Comparison of ENCODE assay signal across 8 mouse cellular contexts in the genomic region with DNA sequence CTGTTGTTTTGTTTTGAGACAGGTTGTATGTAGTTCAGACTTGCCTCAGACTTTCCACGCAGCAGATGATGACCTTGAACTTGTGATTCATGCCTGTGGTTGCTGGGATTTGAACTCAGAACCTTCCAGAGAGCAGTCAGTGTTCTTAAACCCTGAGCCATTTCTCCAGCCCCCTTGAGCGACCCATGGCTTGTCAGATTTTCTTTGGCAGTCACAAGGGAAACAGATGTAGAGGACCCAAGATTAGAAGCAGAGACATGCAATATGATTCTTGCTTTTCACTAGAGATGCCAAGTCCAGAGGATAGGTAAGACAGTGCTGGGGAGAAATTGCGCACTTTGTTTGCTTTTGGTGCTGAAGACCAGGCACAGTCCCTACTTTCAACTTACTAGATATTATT. TPM values are rescaled to one million over a fixed set of nuclear protein-coding genes. Genes with fewer than 3 reads are reported as not detected.
DNase-seq lines count a peak whose midpoint lies in the region; ATAC-seq and TF ChIP-seq lines count a peak whose summit lies in the region.

A gene (minus strand): TSS at position 101 of the 400 bp plus-strand sequence.

- H3K27ac ChIP-seq in kidney, postnatal 0 days, result no peak within 1 kb of the TSS
- H3K27ac ChIP-seq in limb, embryonic 14.5 days (replicated peaks; ENCODE audit: low read depth, low read length), result no peak within 1 kb of the TSS
- H3K27ac ChIP-seq in stomach, embryonic 16.5 days (ENCODE audit: low read length), result no peak within 1 kb of the TSS

- no peak within 1 kb of the TSS for H3K4me3 ChIP-seq in kidney, postnatal 0 days (replicated peaks; ENCODE audit: low read depth, low read length)
- no peak within 1 kb of the TSS; the same call in none of the 2 replicates for H3K4me3 ChIP-seq in limb, embryonic 14.5 days (replicated peaks; ENCODE audit: low read length)
- no peak within 1 kb of the TSS for H3K4me3 ChIP-seq in stomach, embryonic 16.5 days (replicated peaks; ENCODE audit: low read length)

- no peak for TF ChIP-seq CTCF in kidney, postnatal 0 days (IDR thresholded peaks at IDR 0.05; ENCODE audit: low read depth)
- TF ChIP-seq CTCF in brain, embryonic 14.5 days (IDR thresholded peaks at IDR 0.05; ENCODE audit: borderline replicate concordance, extremely low read depth, insufficient read depth, insufficient read length), result no peak

- peaks cover 17% of the 10 kb centered on the region for H3K4me1 ChIP-seq in kidney, postnatal 0 days (replicated peaks; ENCODE audit: insufficient read depth, low read length)
- peaks cover 26% of the 10 kb centered on the region for H3K4me1 ChIP-seq in limb, embryonic 14.5 days (ENCODE audit: control insufficient read depth, insufficient read depth, low read length)
- peaks cover 21% of the 10 kb centered on the region for H3K4me1 ChIP-seq in stomach, embryonic 16.5 days (ENCODE audit: control insufficient read depth, insufficient read depth, low read length)

- WGBS in kidney, postnatal 0 days, result 90% methylated on average over 3 of the region's 3 CpGs
- WGBS in limb, embryonic 14.5 days, result 92% methylated on average over 3 of the region's 3 CpGs
- WGBS in stomach, embryonic 16.5 days, result 96% methylated on average over 3 of the region's 3 CpGs

- TF ChIP-seq POLR2A in brain, embryonic 14.5 days (IDR thresholded peaks at IDR 0.05; ENCODE audit: borderline replicate concordance, extremely low read depth, insufficient read depth, insufficient read length, poor library complexity, severe bottlenecking), result no peak
- TF ChIP-seq POLR2A in limb, embryonic 14.5 days (IDR thresholded peaks at IDR 0.05; ENCODE audit: borderline replicate concordance, extremely low read depth, insufficient read depth, insufficient read length), result no peak

- H3K9me3 ChIP-seq in kidney, postnatal 0 days (replicated peaks; ENCODE audit: low read length), result no peaks in the 10 kb centered on the region
- H3K9me3 ChIP-seq in limb, embryonic 14.5 days (ENCODE audit: control insufficient read depth, low read length), result no peaks in the 10 kb centered on the region
- H3K9me3 ChIP-seq in stomach, embryonic 16.5 days (replicated peaks; ENCODE audit: control insufficient read depth, low read length), result no peaks in the 10 kb centered on the region

- DNase-seq in kidney, postnatal 0 days (ENCODE audit: low spot score), result no peak
- DNase-seq in kidney, adult 8-10 months, result no peak
- no peak for DNase-seq in brain, embryonic 14.5 days (ENCODE audit: low read depth)
- DNase-seq in heart, postnatal 4 days, result no peak
- no peak for DNase-seq in limb, embryonic 14.5 days (ENCODE audit: low spot score)
- DNase-seq in c-Kit-positive CD71-positive TER-119-positive erythroid progenitor cells, embryonic 14.5 days (ENCODE audit: low spot score), result no peak
- DNase-seq in lung, postnatal 36 days, result no peak

- no peak within 1 kb of the TSS for H3K4me2 ChIP-seq in kidney, postnatal 0 days (ENCODE audit: low read length)
- H3K4me2 ChIP-seq in limb, embryonic 14.5 days (replicated peaks; ENCODE audit: low read depth, low read length, severe bottlenecking), result no peak within 1 kb of the TSS
- H3K4me2 ChIP-seq in stomach, embryonic 16.5 days (ENCODE audit: low read depth, low read length), result no peak within 1 kb of the TSS

- no peak for ATAC-seq in kidney, postnatal 0 days (replicated peaks; ENCODE audit: low FRiP score, low read depth)
- ATAC-seq in limb, embryonic 14.5 days (ENCODE audit: low FRiP score, low read depth), result no peak
- ATAC-seq in stomach, embryonic 16.5 days (ENCODE audit: insufficient read depth, low FRiP score), result no peak

- peaks cover 14% of the 10 kb centered on the region; the same call in 1 of the 2 replicates for H3K36me3 ChIP-seq in kidney, postnatal 0 days (ENCODE audit: insufficient read depth, low read length)
- peaks cover 16% of the 10 kb centered on the region for H3K36me3 ChIP-seq in limb, embryonic 14.5 days (ENCODE audit: control insufficient read depth, insufficient read depth, low read length)
- 0 out of 2 replicates have a peak, but pooled peaks cover 7% of the 10 kb centered on the region for H3K36me3 ChIP-seq in stomach, embryonic 16.5 days (ENCODE audit: control insufficient read depth, insufficient read depth, low read length)

- no peaks in the 10 kb centered on the region for H3K27me3 ChIP-seq in kidney, postnatal 0 days (ENCODE audit: insufficient read depth, low read length)
- no peaks in the 10 kb centered on the region for H3K27me3 ChIP-seq in limb, embryonic 14.5 days (ENCODE audit: control insufficient read depth, insufficient read depth, low read length)
- no peaks in the 10 kb centered on the region for H3K27me3 ChIP-seq in stomach, embryonic 16.5 days (ENCODE audit: control insufficient read depth, insufficient read depth, low read length)

- no peak within 1 kb of the TSS for H3K9ac ChIP-seq in kidney, postnatal 0 days (ENCODE audit: low read depth, low read length)
- H3K9ac ChIP-seq in limb, embryonic 14.5 days (ENCODE audit: low read depth, low read length, severe bottlenecking), result no peak within 1 kb of the TSS
- H3K9ac ChIP-seq in stomach, embryonic 16.5 days (ENCODE audit: low read length), result no peak within 1 kb of the TSS

RNA-seq across cellular contexts. Expression of the gene that starts here (rescaled TPM):
- 23.4 and 24.9 TPM in 2 replicates for polyA plus RNA-seq in kidney, postnatal 0 days (2015; fragmentation: Nextera tagmentation; extraction: Ambion mirVana)
- polyA plus RNA-seq in brain, embryonic 14.5 days (2012; rRNA removed), result 83.0 and 109 TPM in 2 replicates
- total RNA-seq in heart, postnatal 4 days (2021), result 10 to 100 TPM; 16.8 to 18.4 TPM
- polyA plus RNA-seq in limb, embryonic 14.5 days (2012; rRNA removed), result 92.2 and 98.0 TPM in 2 replicates
- polyA plus RNA-seq in limb, embryonic 14.5 days (2014; fragmentation: Nextera tagmentation; extraction: Ambion mirVana), result 41.5 and 45.7 TPM in 2 replicates
- 39.4 and 41.0 TPM in 2 replicates for polyA plus RNA-seq in stomach, embryonic 16.5 days (2015; fragmentation: Nextera tagmentation; extraction: Ambion mirVana)
